Mouse (Mus musculus) forebrain, postnatal 0 days (tissue): ENCODE results near the gene Lpgat1. TPM values are rescaled to one million over a fixed set of nuclear protein-coding genes. Genes with fewer than 3 reads are reported as not detected.

ENCODE experiments used
- ATAC-seq: fragments of 200-750 bp; cut with Nextera tagmentation; 2 replicates; pipeline ENCODE4 v1.8.0; 2017; ENCODE audit warnings: mild to moderate bottlenecking, moderate library complexity
- DNase-seq: peaks from one replicate; pipeline ENCODE4 v3.0.0-alpha.2; 2015
- H3K27ac ChIP-seq: fragments of 300-500 bp; sonication (generic); 2 replicates; pipeline ENCODE4 v1.5.1; 2014; ENCODE audit warnings: low read depth, mild to moderate bottlenecking, antibody characterized with exemption, low read length, moderate library complexity, mixed read lengths
- H3K27me3 ChIP-seq: fragments of 300-500 bp; sonication (generic); 2 replicates; pipeline ENCODE4 v1.6.1; 2014; ENCODE audit warnings: mild to moderate bottlenecking, low read length, mixed read lengths; ENCODE audit not compliant: insufficient read depth
- H3K36me3 ChIP-seq: fragments of 300-500 bp; sonication (generic); 2 replicates; pipeline ENCODE4 v1.6.1; 2014; ENCODE audit warnings: mild to moderate bottlenecking, moderate library complexity; ENCODE audit not compliant: insufficient read depth
- H3K4me1 ChIP-seq: fragments of 300-500 bp; sonication (generic); 2 replicates; pipeline ENCODE4 v1.6.1; 2014; ENCODE audit warnings: antibody characterized with exemption; ENCODE audit not compliant: insufficient read depth
- H3K4me2 ChIP-seq: fragments of 300-500 bp; sonication (generic); 2 replicates; pipeline ENCODE4 v1.6.1; 2014; ENCODE audit warnings: low read depth, mild to moderate bottlenecking, moderate library complexity
- H3K4me3 ChIP-seq: fragments of 300-500 bp; sonication (generic); 2 replicates; pipeline ENCODE4 v1.5.1; 2014; ENCODE audit warnings: low read depth, low read length, mixed read lengths
- H3K9ac ChIP-seq: fragments of 300-500 bp; sonication (generic); 2 replicates; pipeline ENCODE4 v1.6.1; 2014; ENCODE audit warnings: mild to moderate bottlenecking
- H3K9me3 ChIP-seq: fragments of 300-500 bp; sonication (generic); 2 replicates; pipeline ENCODE4 v1.6.1; 2016; ENCODE audit warnings: low read length
- CTCF ChIP-seq: sonication (generic); IDR thresholded peaks from 2 replicates; pipeline ENCODE4 v1.5.1; 2016; ENCODE audit warnings: antibody characterized with exemption, control low read depth, low read depth
- WGBS: fragments of 180-500 bp; shearing (Covaris S2); extraction: QIAGEN DNeasy Blood & Tissue Kit; methylation state at CpG from one replicate; pipeline ENCODE4 v1.1.7; 2014; 5-methylcytosine and 5-hydroxymethylcytosine counted together
- polyA plus RNA-seq: library from polyadenylated mRNA; unstranded; fragments of >200 nt; fragmentation: Nextera tagmentation; extraction: Ambion mirVana; gene quantifications from 2 replicates; pipeline ENCODE4 v1.2.1, GENCODE M21; 2015
- total RNA-seq: library from RNA; depleted of rRNA; stranded (reverse); fragments of >200 nt; gene quantifications from 2 replicates; pipeline ENCODE4 v1.2.3, GENCODE M21; 2014

Gene Lpgat1
- total and polyA plus RNA-seq, 2 experiments from 2014 or later, result 46.6 to 73.8 TPM

DNA sequence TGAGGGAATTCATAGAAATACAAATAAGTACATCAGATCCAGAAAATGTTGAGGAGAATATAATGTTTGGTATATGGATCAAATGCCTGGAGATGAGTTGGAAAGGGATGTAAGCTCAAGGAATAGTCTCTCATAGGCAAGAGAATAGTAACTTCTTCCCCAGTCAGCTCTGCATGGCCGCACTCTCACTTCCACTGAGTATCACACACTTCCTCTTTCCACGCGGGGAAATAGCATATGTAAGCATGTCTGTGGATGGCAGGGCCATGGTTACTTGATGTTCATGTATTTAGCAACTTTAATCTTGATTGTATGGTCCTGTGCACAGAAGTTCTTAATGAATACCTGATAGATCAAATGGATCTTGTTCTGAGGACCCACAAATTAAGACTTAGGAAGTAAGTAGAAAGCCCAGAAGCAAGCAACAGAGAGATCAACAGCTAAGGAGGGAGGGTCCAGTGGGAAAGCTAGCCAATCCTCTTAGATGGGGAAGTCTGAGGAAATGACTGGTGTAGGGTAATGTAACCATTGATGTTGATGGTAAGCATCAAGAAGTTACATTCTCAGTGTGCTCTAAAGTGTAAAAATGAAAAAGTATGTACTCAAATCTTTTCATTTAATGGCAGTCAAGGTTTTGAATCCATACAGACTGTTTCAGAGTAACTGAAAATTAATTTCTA is 39.0 kb downstream of the Lpgat1 start:
- Histone ChIP-seq H3K36me3 (peaks cover 26% of the 10 kb centered on the region), H3K27me3 (no peaks in the 10 kb centered on the region), H3K4me3 (no peak overlapping the region), H3K9ac (no peak overlapping the region), H3K4me1 (no peaks in the 10 kb centered on the region), H3K9me3 (no peaks in the 10 kb centered on the region), H3K4me2 (no peak overlapping the region), H3K27ac (no peak overlapping the region)
- no peak for TF ChIP-seq CTCF
- ATAC-seq (no peak), DNase-seq (no peak)
- 96% methylated on average over 3 of the region's 3 CpGs for WGBS

- no peak for DNase-seq
- no peaks in the 10 kb centered on the region for H3K4me1 ChIP-seq
- TF ChIP-seq CTCF, result no peak
- H3K4me3 ChIP-seq, result no peak overlapping the region
- H3K27me3 ChIP-seq, result no peaks in the 10 kb centered on the region
- no peak overlapping the region for H3K4me2 ChIP-seq
- no peaks in the 10 kb centered on the region for H3K9me3 ChIP-seq
- H3K9ac ChIP-seq, result no peak overlapping the region
- no peak for ATAC-seq
- WGBS, result 67% methylated on average over 5 of the region's 5 CpGs
- no peak overlapping the region for H3K27ac ChIP-seq
- peaks cover 46% of the 10 kb centered on the region for H3K36me3 ChIP-seq
Observed at GRCm38 (mm10) chr1:191774106-191774505, 56.5 kb downstream of the Lpgat1 start.

DNA sequence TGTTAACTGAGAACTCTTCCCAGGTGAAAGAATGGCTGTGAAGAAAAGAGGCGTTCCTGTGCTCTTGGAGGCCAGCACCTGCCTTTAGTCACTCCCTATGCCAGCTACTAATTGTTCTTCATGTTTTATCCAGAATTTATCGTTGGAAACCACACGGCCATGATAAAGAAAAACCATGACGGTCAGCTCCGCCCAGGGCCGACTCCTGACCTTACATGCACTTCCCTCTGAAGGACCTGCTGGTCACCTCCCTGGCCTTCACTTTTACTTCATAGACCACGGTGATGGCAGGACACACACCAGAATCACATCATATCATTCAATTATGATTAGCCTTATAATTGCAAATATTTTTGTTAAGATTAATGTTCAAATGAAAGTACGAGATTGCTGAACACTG is 57.5 kb downstream of the Lpgat1 start:
- WGBS, result 90% methylated on average over 8 of the region's 8 CpGs
- no peak overlapping the region for H3K4me2 ChIP-seq
- H3K27me3 ChIP-seq, result no peaks in the 10 kb centered on the region
- no peak overlapping the region for H3K9ac ChIP-seq
- H3K36me3 ChIP-seq, result peaks cover 49% of the 10 kb centered on the region
- no peak for DNase-seq
- no peak overlapping the region for H3K27ac ChIP-seq
- ATAC-seq, result no peak
- H3K9me3 ChIP-seq, result no peaks in the 10 kb centered on the region
- TF ChIP-seq CTCF, result no peak
- no peaks in the 10 kb centered on the region for H3K4me1 ChIP-seq
- no peak overlapping the region for H3K4me3 ChIP-seq

- Histone ChIP-seq H3K27me3 (no peaks in the 10 kb centered on the region), H3K9ac (no peak overlapping the region), H3K36me3 (peaks cover 56% of the 10 kb centered on the region), H3K9me3 (no peaks in the 10 kb centered on the region), H3K4me2 (no peak overlapping the region), H3K4me3 (no peak overlapping the region), H3K4me1 (no peaks in the 10 kb centered on the region), H3K27ac (no peak overlapping the region)
- 74% methylated on average over 8 of the region's 8 CpGs for WGBS
- no peak for TF ChIP-seq CTCF
- ATAC-seq (no peak), DNase-seq (no peak)
Observed at GRCm38 (mm10) chr1:191777521-191777920, 59.9 kb downstream of the Lpgat1 start.

DNA sequence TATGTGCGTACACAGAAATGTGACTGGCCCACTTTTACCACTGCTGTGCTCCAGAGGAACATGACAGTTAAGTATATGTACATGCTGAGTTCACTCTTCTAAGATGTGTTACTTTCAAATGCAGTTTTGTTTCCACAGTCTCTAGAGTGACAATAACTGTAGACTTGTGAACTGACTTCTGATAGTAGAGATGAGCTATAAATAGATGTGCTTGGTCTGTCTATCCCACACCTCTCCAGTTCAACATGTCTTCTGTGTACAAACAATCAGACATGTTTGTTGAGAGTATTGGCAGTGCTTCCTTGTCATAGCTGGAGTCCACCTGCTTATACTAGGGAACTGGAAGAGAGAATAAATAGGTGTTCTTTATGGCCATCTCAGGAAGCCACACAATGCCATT is 62.8 kb downstream of the Lpgat1 start:
- ATAC-seq (no peak), DNase-seq (no peak)
- Histone ChIP-seq H3K27me3 (no peaks in the 10 kb centered on the region), H3K4me3 (no peak overlapping the region), H3K27ac (no peak overlapping the region), H3K4me1 (no peaks in the 10 kb centered on the region), H3K9me3 (no peaks in the 10 kb centered on the region), H3K4me2 (no peak overlapping the region), H3K9ac (no peak overlapping the region), H3K36me3 (peaks cover 39% of the 10 kb centered on the region)
- TF ChIP-seq CTCF, result no peak
- 97% methylated on average over 1 of the region's 1 CpGs for WGBS

- H3K9me3 ChIP-seq, result no peaks in the 10 kb centered on the region
- 55% methylated on average over 11 of the region's 11 CpGs for WGBS
- H3K4me2 ChIP-seq, result no peak overlapping the region
- no peak overlapping the region for H3K4me3 ChIP-seq
- DNase-seq, result no peak
- H3K4me1 ChIP-seq, result no peaks in the 10 kb centered on the region
- TF ChIP-seq CTCF, result no peak
- H3K9ac ChIP-seq, result no peak overlapping the region
- H3K27ac ChIP-seq, result no peak overlapping the region
- no peak; the same call in 1 of the 2 replicates for ATAC-seq
- H3K36me3 ChIP-seq, result peaks cover 7% of the 10 kb centered on the region; the same call in 1 of the 2 replicates
- H3K27me3 ChIP-seq, result no peaks in the 10 kb centered on the region
Observed at GRCm38 (mm10) chr1:191785108-191785507, 67.5 kb downstream of the Lpgat1 start.

- no peak overlapping the region for H3K4me2 ChIP-seq
- H3K27ac ChIP-seq, result no peak overlapping the region
- no peak overlapping the region for H3K9ac ChIP-seq
- H3K36me3 ChIP-seq, result no peaks in the 10 kb centered on the region
- H3K4me3 ChIP-seq, result no peak overlapping the region
- no peak for ATAC-seq
- 64% methylated on average over 6 of the region's 6 CpGs for WGBS
- no peak for TF ChIP-seq CTCF
- H3K9me3 ChIP-seq, result no peaks in the 10 kb centered on the region
- H3K4me1 ChIP-seq, result no peaks in the 10 kb centered on the region
- H3K27me3 ChIP-seq, result no peaks in the 10 kb centered on the region
- DNase-seq, result no peak
Observed at GRCm38 (mm10) chr1:191786255-191786654, 68.6 kb downstream of the Lpgat1 start.

- WGBS, result 41% methylated on average over 4 of the region's 4 CpGs
- TF ChIP-seq CTCF, result no peak
- H3K9me3 ChIP-seq, result no peaks in the 10 kb centered on the region
- H3K9ac ChIP-seq, result no peak overlapping the region
- H3K27me3 ChIP-seq, result no peaks in the 10 kb centered on the region
- no peak overlapping the region for H3K27ac ChIP-seq
- H3K36me3 ChIP-seq, result no peaks in the 10 kb centered on the region
- no peak for DNase-seq
- no peak for ATAC-seq
- no peaks in the 10 kb centered on the region for H3K4me1 ChIP-seq
- no peak overlapping the region for H3K4me2 ChIP-seq
- H3K4me3 ChIP-seq, result no peak overlapping the region
Observed at GRCm38 (mm10) chr1:191787379-191787778, 69.7 kb downstream of the Lpgat1 start.
